Mouse (Mus musculus): ENCODE results near the gene Gm11549. TPM values are rescaled to one million over a fixed set of nuclear protein-coding genes. Genes with fewer than 3 reads are reported as not detected.

The Gm11549 gene
- polyA plus RNA-seq (2012), result not detected in 2 replicates

GRCm38 (mm10) chr3:36521073-36522060 is at the start of gene Gm11549:
TSS of gene Gm11549 (minus strand) at chr3:36521813.
- TF ChIP-seq GATA1 (IDR thresholded peaks at IDR 0.05; ENCODE audit: low read length), result no peak

GRCm38 (mm10) chr3:36569836-36570235 is 48.2 kb upstream of the Gm11549 start:
- TF ChIP-seq GATA1 (IDR thresholded peaks at IDR 0.05; ENCODE audit: low read length), result no peak

GRCm38 (mm10) chr3:36563666-36564065 is 42.1 kb upstream of the Gm11549 start:
- TF ChIP-seq GATA1 (IDR thresholded peaks at IDR 0.05; ENCODE audit: low read length), result no peak

GRCm38 (mm10) chr3:36559606-36560005 is 38.0 kb upstream of the Gm11549 start:
- TF ChIP-seq GATA1 (IDR thresholded peaks at IDR 0.05; ENCODE audit: low read length), result no peak

- no peak for TF ChIP-seq GATA1 (IDR thresholded peaks at IDR 0.05; ENCODE audit: low read length)
These were observed 36.0 kb upstream of the Gm11549 start for GRCm38 (mm10) chr3:36557601-36558000.

GRCm38 (mm10) chr3:36552406-36553047 is 30.9 kb upstream of the Gm11549 start, which contains the start of gene Exosc9:
TSS of gene Exosc9 (plus strand) at chr3:36552606.
- no peak for TF ChIP-seq GATA1 (IDR thresholded peaks at IDR 0.05; ENCODE audit: low read length)

- no peak for TF ChIP-seq GATA1 (IDR thresholded peaks at IDR 0.05; ENCODE audit: low read length)
These were observed 30.3 kb upstream of the Gm11549 start for GRCm38 (mm10) chr3:36551851-36552384.

GRCm38 (mm10) chr3:36551343-36551742 is 29.7 kb upstream of the Gm11549 start:
- TF ChIP-seq GATA1 (IDR thresholded peaks at IDR 0.05; ENCODE audit: low read length), result no peak

GRCm38 (mm10) chr3:36544961-36545360 is 23.3 kb upstream of the Gm11549 start:
- TF ChIP-seq GATA1 (IDR thresholded peaks at IDR 0.05; ENCODE audit: low read length), result no peak

GRCm38 (mm10) chr3:36541399-36541798 is 19.8 kb upstream of the Gm11549 start:
- no peak for TF ChIP-seq GATA1 (IDR thresholded peaks at IDR 0.05; ENCODE audit: low read length)

- TF ChIP-seq GATA1 (IDR thresholded peaks at IDR 0.05; ENCODE audit: low read length), result no peak
These were observed 19.1 kb upstream of the Gm11549 start for GRCm38 (mm10) chr3:36540756-36541155.

- no peak for TF ChIP-seq GATA1 (IDR thresholded peaks at IDR 0.05; ENCODE audit: low read length)
These were observed 16.3 kb upstream of the Gm11549 start for GRCm38 (mm10) chr3:36537701-36538470.

GRCm38 (mm10) chr3:36536041-36536440 is 14.4 kb upstream of the Gm11549 start:
- TF ChIP-seq GATA1 (IDR thresholded peaks at IDR 0.05; ENCODE audit: low read length), result no peak

- TF ChIP-seq GATA1 (IDR thresholded peaks at IDR 0.05; ENCODE audit: low read length), result no peak
These were observed 11.6 kb upstream of the Gm11549 start for GRCm38 (mm10) chr3:36533201-36533672.

GRCm38 (mm10) chr3:36532738-36533137 is 11.1 kb upstream of the Gm11549 start:
- TF ChIP-seq GATA1 (IDR thresholded peaks at IDR 0.05; ENCODE audit: low read length), result no peak
